Mouse (Mus musculus) midbrain, embryonic 10.5 days (tissue): ENCODE measurements around the gene 1810055G02Rik. TPM values are rescaled to one million over a fixed set of nuclear protein-coding genes. Genes with fewer than 3 reads are reported as not detected.

Experiments
- DNase-seq: peaks from one replicate; pipeline ENCODE4 v3.0.0-alpha.2; 2017; ENCODE audit warnings: low spot score
- H3K27ac ChIP-seq: fragments of 300-500 bp; sonication (generic); replicated peaks from 2 replicates; pipeline ENCODE4 v1.5.1; 2016; ENCODE audit warnings: mild to moderate bottlenecking
- H3K27me3 ChIP-seq: fragments of 300-500 bp; sonication (generic); 2 replicates; pipeline ENCODE4 v1.6.1; 2016; ENCODE audit warnings: low read depth, mild to moderate bottlenecking; ENCODE audit not compliant: poor library complexity, severe bottlenecking
- H3K36me3 ChIP-seq: fragments of 300-500 bp; sonication (generic); 2 replicates; pipeline ENCODE4 v1.6.1; 2016; ENCODE audit warnings: mild to moderate bottlenecking, moderate library complexity
- H3K4me1 ChIP-seq: fragments of 300-500 bp; sonication (generic); 2 replicates; pipeline ENCODE4 v1.6.1; 2016
- H3K4me3 ChIP-seq: fragments of 300-500 bp; sonication (generic); 2 replicates; pipeline ENCODE4 v1.5.1; 2016; ENCODE audit warnings: mild to moderate bottlenecking, moderate library complexity
- H3K9me3 ChIP-seq: fragments of 300-500 bp; sonication (generic); replicated peaks from 2 replicates; pipeline ENCODE4 v1.6.1; 2016; ENCODE audit warnings: mild to moderate bottlenecking
- WGBS: fragments of 180-500 bp; shearing (Covaris S2); methylation state at CpG from one replicate; pipeline ENCODE4 v1.1.7; 2016; 5-methylcytosine and 5-hydroxymethylcytosine counted together
- polyA plus RNA-seq: library from polyadenylated mRNA; unstranded; fragments of >200 nt; fragmentation: Nextera tagmentation; extraction: Ambion mirVana; gene quantifications from 2 replicates; pipeline ENCODE4 v1.2.1, GENCODE M21; 2016

1810055G02Rik gene
- polyA plus RNA-seq, 1 experiment from 2014 or later: 47.1 TPM

- H3K27ac ChIP-seq: no peak overlapping the region
- WGBS: 36% methylated on average over 6 of the region's 6 CpGs
- no peaks in the 10 kb centered on the region for H3K36me3 ChIP-seq
- H3K4me3 ChIP-seq: no peak overlapping the region
- peak; percentile 84 for DNase-seq
- no peaks in the 10 kb centered on the region for H3K4me1 ChIP-seq
- H3K9me3 ChIP-seq: no peaks in the 10 kb centered on the region
- no peaks in the 10 kb centered on the region for H3K27me3 ChIP-seq
These were observed 8.3 kb upstream of the 1810055G02Rik start for GRCm38 (mm10) chr19:3699508-3700438.

GRCm38 (mm10) chr19:3702460-3702859, 5.6 kb upstream of the 1810055G02Rik start:
- Histone ChIP-seq H3K36me3 (no peaks in the 10 kb centered on the region), H3K27me3 (no peaks in the 10 kb centered on the region), H3K9me3 (no peaks in the 10 kb centered on the region), H3K4me3 (no peak overlapping the region), H3K27ac (no peak overlapping the region), H3K4me1 (peaks cover 2% of the 10 kb centered on the region)
- DNase-seq: no peak
- 90% methylated on average over 4 of the region's 4 CpGs for WGBS

GRCm38 (mm10) chr19:3706258-3706657, 1.8 kb upstream of the 1810055G02Rik start:
- H3K36me3 ChIP-seq: peaks cover 5% of the 10 kb centered on the region
- no peak overlapping the region for H3K27ac ChIP-seq
- no peaks in the 10 kb centered on the region for H3K27me3 ChIP-seq
- no peak overlapping the region for H3K4me3 ChIP-seq
- peaks cover 18% of the 10 kb centered on the region for H3K4me1 ChIP-seq
- DNase-seq: no peak
- no peaks in the 10 kb centered on the region for H3K9me3 ChIP-seq
- WGBS: 44% methylated on average over 1 of the region's 1 CpGs

GRCm38 (mm10) chr19:3707553-3707952, 540 bp upstream of the 1810055G02Rik start:
- H3K27me3 ChIP-seq: no peaks in the 10 kb centered on the region
- DNase-seq: no peak
- 39% methylated on average over 10 of the region's 10 CpGs for WGBS
- no peaks in the 10 kb centered on the region for H3K9me3 ChIP-seq
- H3K27ac ChIP-seq: peak overlapping the region; percentile 92
- H3K36me3 ChIP-seq: peaks cover 10% of the 10 kb centered on the region
- H3K4me3 ChIP-seq: peak overlapping the region; percentile 87
- H3K4me1 ChIP-seq: peaks cover 18% of the 10 kb centered on the region

GRCm38 (mm10) chr19:3709013-3709787, 1.1 kb downstream of the 1810055G02Rik start:
- no peaks in the 10 kb centered on the region for H3K27me3 ChIP-seq
- no peak for DNase-seq
- H3K27ac ChIP-seq: peak overlapping the region; percentile 92
- H3K36me3 ChIP-seq: peaks cover 21% of the 10 kb centered on the region
- H3K9me3 ChIP-seq: no peaks in the 10 kb centered on the region
- peak overlapping the region; percentile 87 for H3K4me3 ChIP-seq
- 54% methylated on average over 10 of the region's 10 CpGs for WGBS
- H3K4me1 ChIP-seq: peaks cover 18% of the 10 kb centered on the region

GRCm38 (mm10) chr19:3710436-3710835, 2.3 kb downstream of the 1810055G02Rik start:
- 91% methylated on average over 2 of the region's 2 CpGs for WGBS
- H3K4me1 ChIP-seq: peaks cover 18% of the 10 kb centered on the region
- H3K9me3 ChIP-seq: no peaks in the 10 kb centered on the region

GRCm38 (mm10) chr19:3714381-3714780, 6.3 kb downstream of the 1810055G02Rik start:
- H3K27me3 ChIP-seq: no peaks in the 10 kb centered on the region
- H3K27ac ChIP-seq: no peak overlapping the region
- H3K36me3 ChIP-seq: peaks cover 68% of the 10 kb centered on the region
- H3K4me3 ChIP-seq: no peak overlapping the region
- H3K9me3 ChIP-seq: no peaks in the 10 kb centered on the region
- DNase-seq: no peak
- WGBS: 93% methylated on average over 6 of the region's 6 CpGs
- H3K4me1 ChIP-seq: peaks cover 13% of the 10 kb centered on the region

More at GRCm38 (mm10) chr19:3710436-3710835, 2.3 kb downstream of the 1810055G02Rik start:
- Histone ChIP-seq H3K4me3 (no peak overlapping the region), H3K27ac (no peak overlapping the region), H3K36me3 (peaks cover 33% of the 10 kb centered on the region), H3K27me3 (no peaks in the 10 kb centered on the region)
- no peak for DNase-seq

- WGBS: 41% methylated on average over 19 of the region's 19 CpGs
- Histone ChIP-seq H3K4me1 (peaks cover 16% of the 10 kb centered on the region), H3K36me3 (peaks cover 51% of the 10 kb centered on the region), H3K27ac (peak overlapping the region; percentile 58; the same call in 1 of the 2 replicates), H3K9me3 (peaks cover 2% of the 10 kb centered on the region; the same call in 1 of the 2 replicates), H3K4me3 (peak overlapping the region; percentile 53), H3K27me3 (no peaks in the 10 kb centered on the region)
- peak; percentile 63 for DNase-seq
These were observed 10.6 kb downstream of the 1810055G02Rik start for GRCm38 (mm10) chr19:3718481-3719361.

GRCm38 (mm10) chr19:3719362-3719891, 11.3 kb downstream of the 1810055G02Rik start:
- Histone ChIP-seq H3K27ac (peak overlapping the region; percentile 58), H3K4me1 (peaks cover 16% of the 10 kb centered on the region), H3K27me3 (no peaks in the 10 kb centered on the region), H3K4me3 (peak overlapping the region; percentile 53), H3K9me3 (peaks cover 5% of the 10 kb centered on the region; the same call in 1 of the 2 replicates), H3K36me3 (peaks cover 45% of the 10 kb centered on the region)
- peak; percentile 61 for DNase-seq
- 1% methylated on average over 27 of the region's 27 CpGs for WGBS

GRCm38 (mm10) chr19:3723170-3723569, 15.1 kb downstream of the 1810055G02Rik start:
- peaks cover 7% of the 10 kb centered on the region for H3K36me3 ChIP-seq
- H3K4me1 ChIP-seq: peaks cover 16% of the 10 kb centered on the region
- H3K27me3 ChIP-seq: no peaks in the 10 kb centered on the region
- H3K27ac ChIP-seq: no peak overlapping the region
- no peak overlapping the region for H3K4me3 ChIP-seq
- DNase-seq: no peak
- WGBS: 97% methylated on average over 9 of the region's 9 CpGs
- peaks cover 5% of the 10 kb centered on the region; the same call in 1 of the 2 replicates for H3K9me3 ChIP-seq

GRCm38 (mm10) chr19:3723904-3724303, 15.8 kb downstream of the 1810055G02Rik start:
- H3K27me3 ChIP-seq: no peaks in the 10 kb centered on the region
- 79% methylated on average over 4 of the region's 4 CpGs for WGBS
- no peak overlapping the region for H3K27ac ChIP-seq
- no peaks in the 10 kb centered on the region for H3K36me3 ChIP-seq
- peaks cover 5% of the 10 kb centered on the region; the same call in 1 of the 2 replicates for H3K9me3 ChIP-seq
- H3K4me1 ChIP-seq: peaks cover 13% of the 10 kb centered on the region
- no peak overlapping the region for H3K4me3 ChIP-seq
- peak; percentile 43 for DNase-seq
